Mouse (Mus musculus): Measurements from ENCODE around the gene Cacna1d. TPM values are rescaled to one million over a fixed set of nuclear protein-coding genes. Genes with fewer than 3 reads are reported as not detected.

Gene Cacna1d
- polyA plus RNA-seq, 1 experiment from 2014 or later, result 0.46 TPM

DNA sequence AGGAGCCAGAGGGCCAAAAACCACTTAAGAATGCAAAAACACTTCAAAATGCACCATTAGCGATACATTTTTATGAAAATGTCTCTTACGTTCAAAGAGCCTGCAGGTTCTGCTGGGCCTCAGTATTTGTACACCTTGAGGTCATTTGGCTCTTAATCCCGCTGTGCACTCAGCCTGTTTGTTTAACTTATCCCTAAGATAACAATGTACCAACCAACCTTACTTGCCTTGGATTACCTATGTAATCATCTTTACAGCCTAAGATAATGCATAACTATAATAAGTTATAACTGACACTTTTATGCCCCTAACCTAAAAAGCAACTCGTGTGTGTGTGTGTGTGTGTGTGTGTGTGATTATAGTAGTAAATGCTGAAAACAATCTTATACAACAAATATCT lies 411.5 kb downstream of the Cacna1d start:
- no peak overlapping the region for H3K9ac ChIP-seq
- H3K4me2 ChIP-seq, result no peak overlapping the region
- WGBS (ENCODE audit: insufficient replicate concordance), result 73% methylated on average over 4 of the region's 4 CpGs
- no peaks in the 10 kb centered on the region for H3K9me3 ChIP-seq (replicated peaks)
- no peaks in the 10 kb centered on the region; the same call in 1 of the 2 replicates for H3K27me3 ChIP-seq (replicated peaks)
- no peaks in the 10 kb centered on the region for H3K4me1 ChIP-seq
- no peak for ATAC-seq
- no peaks in the 10 kb centered on the region for H3K36me3 ChIP-seq
- H3K4me3 ChIP-seq, result no peak overlapping the region
- no peak overlapping the region for H3K27ac ChIP-seq

GRCm38 (mm10) chr14:30078115-30078808 lies 413.0 kb downstream of the Cacna1d start:
- no peaks in the 10 kb centered on the region for H3K4me1 ChIP-seq
- 65% methylated on average over 15 of the region's 15 CpGs for WGBS (ENCODE audit: insufficient replicate concordance)
- no peak overlapping the region for H3K4me3 ChIP-seq
- no peak overlapping the region for H3K27ac ChIP-seq
- H3K36me3 ChIP-seq, result no peaks in the 10 kb centered on the region
- no peak overlapping the region for H3K9ac ChIP-seq
- no peaks in the 10 kb centered on the region for H3K9me3 ChIP-seq (replicated peaks)
- H3K4me2 ChIP-seq, result no peak overlapping the region
- ATAC-seq, result no peak
- no peaks in the 10 kb centered on the region; the same call in 1 of the 2 replicates for H3K27me3 ChIP-seq (replicated peaks)

GRCm38 (mm10) chr14:30075268-30075887 lies 415.9 kb downstream of the Cacna1d start:
- H3K27ac ChIP-seq, result no peak overlapping the region
- no peak for ATAC-seq
- no peaks in the 10 kb centered on the region for H3K36me3 ChIP-seq
- no peak overlapping the region for H3K4me2 ChIP-seq
- 67% methylated on average over 7 of the region's 7 CpGs for WGBS (ENCODE audit: insufficient replicate concordance)
- no peak overlapping the region for H3K4me3 ChIP-seq
- no peaks in the 10 kb centered on the region; the same call in 1 of the 2 replicates for H3K27me3 ChIP-seq (replicated peaks)
- H3K9ac ChIP-seq, result no peak overlapping the region
- H3K9me3 ChIP-seq (replicated peaks), result no peaks in the 10 kb centered on the region
- H3K4me1 ChIP-seq, result no peaks in the 10 kb centered on the region

DNA sequence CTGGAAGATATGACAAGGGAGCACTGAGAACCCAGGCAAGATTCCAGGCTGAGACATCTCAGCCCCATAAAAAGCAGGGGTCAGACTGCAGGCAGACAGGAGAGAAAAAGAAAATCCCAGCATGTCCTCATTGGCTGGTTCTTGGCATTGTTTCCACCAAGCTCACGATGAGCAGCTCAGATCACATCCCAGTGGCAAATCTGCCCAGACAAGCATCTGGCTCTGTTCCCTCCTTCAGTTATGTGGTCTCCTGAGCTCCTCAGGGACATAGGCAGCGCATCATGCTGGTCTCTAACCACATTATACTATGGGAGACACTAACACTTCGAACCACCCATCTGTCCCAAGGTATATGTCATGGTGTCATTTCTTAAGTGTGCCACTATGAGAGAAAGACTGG lies 422.7 kb downstream of the Cacna1d start:
- no peak overlapping the region for H3K9ac ChIP-seq
- H3K9me3 ChIP-seq (replicated peaks), result no peaks in the 10 kb centered on the region
- no peaks in the 10 kb centered on the region for H3K36me3 ChIP-seq
- H3K4me1 ChIP-seq, result peaks cover 31% of the 10 kb centered on the region
- no peaks in the 10 kb centered on the region for H3K27me3 ChIP-seq (replicated peaks)
- no peak overlapping the region for H3K27ac ChIP-seq
- no peak for ATAC-seq
- H3K4me3 ChIP-seq, result no peak overlapping the region
- WGBS (ENCODE audit: insufficient replicate concordance), result 58% methylated on average over 3 of the region's 3 CpGs
- H3K4me2 ChIP-seq, result no peak overlapping the region

DNA sequence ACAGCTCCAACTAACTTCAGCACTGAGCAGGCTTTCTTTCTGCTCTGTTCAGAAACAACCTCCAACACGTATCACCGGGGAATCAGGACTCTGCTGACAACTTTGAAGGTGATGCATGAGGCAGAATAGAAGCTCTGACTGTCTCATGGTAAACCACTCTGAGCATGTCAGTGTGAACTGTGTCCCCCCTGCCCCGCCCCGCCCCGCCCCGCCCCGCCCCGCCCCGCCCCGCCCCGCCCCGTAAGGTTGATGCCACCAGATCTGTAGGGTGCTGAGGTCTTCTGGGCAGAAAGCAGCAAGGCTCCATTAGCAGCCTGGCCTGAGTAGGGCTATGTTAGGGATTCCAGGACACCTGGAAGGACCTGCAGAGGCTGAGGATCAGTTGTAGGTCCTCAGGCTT lies 424.5 kb downstream of the Cacna1d start:
- Histone ChIP-seq H3K4me2 (peak overlapping the region; percentile 40), H3K27ac (no peak overlapping the region), H3K4me1 (peaks cover 44% of the 10 kb centered on the region), H3K36me3 (no peaks in the 10 kb centered on the region), H3K9ac (no peak overlapping the region), H3K9me3 (replicated peaks) (no peaks in the 10 kb centered on the region), H3K4me3 (no peak overlapping the region), H3K27me3 (replicated peaks) (no peaks in the 10 kb centered on the region)
- ATAC-seq, result peak; percentile 52; the same call in 1 of the 2 replicates
- 48% methylated on average over 12 of the region's 12 CpGs for WGBS (ENCODE audit: insufficient replicate concordance)

- WGBS (ENCODE audit: insufficient replicate concordance), result 68% methylated on average over 2 of the region's 2 CpGs
- Histone ChIP-seq H3K4me2 (no peak overlapping the region), H3K36me3 (no peaks in the 10 kb centered on the region), H3K27ac (no peak overlapping the region), H3K27me3 (replicated peaks) (no peaks in the 10 kb centered on the region), H3K9me3 (replicated peaks) (no peaks in the 10 kb centered on the region), H3K9ac (no peak overlapping the region), H3K4me3 (no peak overlapping the region), H3K4me1 (peaks cover 44% of the 10 kb centered on the region)
- no peak for ATAC-seq
Measured at GRCm38 (mm10) chr14:30064864-30065263, 426.4 kb downstream of the Cacna1d start.

- no peak overlapping the region for H3K9ac ChIP-seq
- H3K36me3 ChIP-seq, result no peaks in the 10 kb centered on the region
- H3K27me3 ChIP-seq (replicated peaks), result no peaks in the 10 kb centered on the region; the same call in 1 of the 2 replicates
- H3K4me3 ChIP-seq, result no peak overlapping the region
- 66% methylated on average over 13 of the region's 13 CpGs for WGBS (ENCODE audit: insufficient replicate concordance)
- no peak overlapping the region for H3K4me2 ChIP-seq
- no peaks in the 10 kb centered on the region for H3K9me3 ChIP-seq (replicated peaks)
- ATAC-seq, result no peak
- H3K4me1 ChIP-seq, result no peaks in the 10 kb centered on the region
- no peak overlapping the region for H3K27ac ChIP-seq
Measured at GRCm38 (mm10) chr14:30056031-30056766, 435.1 kb downstream of the Cacna1d start.

DNA sequence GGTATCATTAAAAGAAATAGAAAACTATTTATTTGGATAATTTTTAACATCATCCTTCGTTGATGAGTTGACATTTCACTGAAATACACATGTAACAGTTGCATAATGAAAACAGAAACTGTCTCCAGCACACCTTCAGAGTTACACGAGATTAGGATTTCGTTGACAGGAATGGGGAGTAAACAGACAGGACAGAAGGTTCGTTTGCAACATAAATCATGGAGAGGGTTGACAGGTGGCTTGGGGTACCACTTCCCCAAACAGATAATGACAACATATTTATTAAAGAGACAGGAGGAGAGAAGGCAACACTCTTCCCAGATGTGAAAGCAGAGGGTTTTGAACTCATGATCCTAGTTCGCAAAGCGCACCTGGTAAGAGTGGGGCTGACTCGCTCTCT lies 436.3 kb downstream of the Cacna1d start:
- 50% methylated on average over 7 of the region's 7 CpGs for WGBS (ENCODE audit: insufficient replicate concordance)
- Histone ChIP-seq H3K4me3 (no peak overlapping the region), H3K27ac (no peak overlapping the region), H3K4me1 (no peaks in the 10 kb centered on the region), H3K9ac (no peak overlapping the region), H3K27me3 (replicated peaks) (no peaks in the 10 kb centered on the region; the same call in 1 of the 2 replicates), H3K4me2 (no peak overlapping the region), H3K36me3 (no peaks in the 10 kb centered on the region), H3K9me3 (replicated peaks) (no peaks in the 10 kb centered on the region)
- no peak for ATAC-seq

- ATAC-seq, result no peak
- H3K4me1 ChIP-seq, result no peaks in the 10 kb centered on the region
- no peak overlapping the region for H3K9ac ChIP-seq
- no peaks in the 10 kb centered on the region for H3K36me3 ChIP-seq
- no peaks in the 10 kb centered on the region for H3K9me3 ChIP-seq (replicated peaks)
- no peak overlapping the region for H3K4me3 ChIP-seq
- no peak overlapping the region for H3K4me2 ChIP-seq
- H3K27me3 ChIP-seq (replicated peaks), result no peaks in the 10 kb centered on the region; the same call in 1 of the 2 replicates
- 68% methylated on average over 8 of the region's 8 CpGs for WGBS (ENCODE audit: insufficient replicate concordance)
- H3K27ac ChIP-seq, result no peak overlapping the region
Measured at GRCm38 (mm10) chr14:30050280-30050679, 441.0 kb downstream of the Cacna1d start.

DNA sequence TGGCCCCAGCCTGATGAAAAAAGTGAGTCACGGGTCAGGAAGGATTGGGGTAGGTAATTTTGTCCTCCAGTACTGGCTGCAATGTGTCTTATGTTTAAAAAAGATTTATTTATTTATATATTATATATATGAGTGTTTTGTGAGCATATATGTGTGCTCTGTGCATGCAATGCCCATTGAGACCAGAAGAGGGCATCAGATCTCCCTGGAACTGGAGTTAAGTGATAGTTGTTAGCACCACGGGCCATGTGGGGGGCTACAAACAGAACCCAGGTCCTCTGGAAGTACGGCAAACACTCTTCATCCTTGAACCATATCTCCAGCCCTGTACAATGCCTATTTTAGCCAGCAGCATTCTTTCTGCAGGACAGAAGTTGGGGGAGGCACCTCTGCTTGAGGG lies 443.2 kb downstream of the Cacna1d start:
- 54% methylated on average over 3 of the region's 3 CpGs for WGBS (ENCODE audit: insufficient replicate concordance)

DNA sequence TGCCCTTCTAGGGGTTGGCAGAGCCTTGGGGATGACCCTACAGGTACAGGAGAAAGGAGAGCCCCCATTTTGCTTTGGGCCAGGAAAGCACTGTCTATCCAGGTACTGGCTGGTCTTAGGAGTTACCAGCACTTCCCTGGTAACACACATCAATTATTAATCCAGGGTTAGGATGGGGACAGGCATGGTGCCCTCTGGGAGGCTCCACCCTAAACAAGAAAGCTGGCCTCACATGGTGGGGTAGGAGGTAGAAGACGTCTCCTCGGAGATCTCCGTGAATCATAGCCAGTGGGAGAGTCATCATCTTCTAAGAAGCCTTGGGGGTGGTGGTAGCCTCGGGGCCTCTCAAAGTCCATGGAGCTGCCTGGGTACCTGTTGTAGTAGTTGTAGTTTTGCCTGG lies 444.3 kb downstream of the Cacna1d start:
- no peaks in the 10 kb centered on the region for H3K27me3 ChIP-seq (replicated peaks)
- H3K4me1 ChIP-seq, result no peaks in the 10 kb centered on the region
- no peak overlapping the region for H3K27ac ChIP-seq
- no peaks in the 10 kb centered on the region for H3K36me3 ChIP-seq
- WGBS (ENCODE audit: insufficient replicate concordance), result 75% methylated on average over 4 of the region's 4 CpGs
- H3K9ac ChIP-seq, result no peak overlapping the region
- H3K4me2 ChIP-seq, result no peak overlapping the region
- H3K9me3 ChIP-seq (replicated peaks), result no peaks in the 10 kb centered on the region
- no peak for ATAC-seq
- H3K4me3 ChIP-seq, result no peak overlapping the region

More for the DNA sequence above, 443.2 kb downstream of the Cacna1d start:
- no peaks in the 10 kb centered on the region for H3K36me3 ChIP-seq
- H3K4me2 ChIP-seq, result no peak overlapping the region
- no peaks in the 10 kb centered on the region for H3K4me1 ChIP-seq
- no peaks in the 10 kb centered on the region for H3K9me3 ChIP-seq (replicated peaks)
- H3K27me3 ChIP-seq (replicated peaks), result no peaks in the 10 kb centered on the region; the same call in 1 of the 2 replicates
- no peak overlapping the region for H3K4me3 ChIP-seq
- H3K9ac ChIP-seq, result no peak overlapping the region
- no peak for ATAC-seq
- H3K27ac ChIP-seq, result no peak overlapping the region

- H3K4me3 ChIP-seq, result no peak overlapping the region
- H3K27ac ChIP-seq, result no peak overlapping the region
- ATAC-seq, result no peak
- H3K36me3 ChIP-seq, result no peaks in the 10 kb centered on the region
- 69% methylated on average over 8 of the region's 8 CpGs for WGBS (ENCODE audit: insufficient replicate concordance)
- H3K9me3 ChIP-seq (replicated peaks), result no peaks in the 10 kb centered on the region
- no peak overlapping the region for H3K4me2 ChIP-seq
- H3K4me1 ChIP-seq, result no peaks in the 10 kb centered on the region
- no peaks in the 10 kb centered on the region for H3K27me3 ChIP-seq (replicated peaks)
- H3K9ac ChIP-seq, result no peak overlapping the region
Measured at GRCm38 (mm10) chr14:30045704-30046220, 445.5 kb downstream of the Cacna1d start.
